Mouse (Mus musculus) limb, embryonic 14.5 days (tissue): ENCODE measurements at regions not wholly inside any gene's neighbourhood (a gene's known extent, or its start where the extent isn't known, plus 50 kb on each side); places are given as distances from the start of the nearest gene placed in this dataset.
"Not testable (repeated sequence)": the region's sequence is repeated elsewhere in the genome, so short reads cannot be mapped to it uniquely, and the experiment has no call there.

Source experiments
- ATAC-seq: fragments of 200-750 bp; cut with Nextera tagmentation; 2 replicates; pipeline ENCODE4 v1.8.0; 2017; ENCODE audit warnings: low read depth, moderate number of reproducible peaks, moderate TSS enrichment; ENCODE audit not compliant: low FRiP score
- DNase-seq: peaks from one replicate; pipeline ENCODE4 v3.0.0-alpha.2; 2015; ENCODE audit warnings: low spot score
- H3K27ac ChIP-seq: fragments of 300-500 bp; sonication (generic); replicated peaks from 2 replicates; pipeline ENCODE4 v1.5.1; 2014; ENCODE audit warnings: low read depth, mild to moderate bottlenecking, low read length, moderate library complexity, mixed read lengths
- H3K27me3 ChIP-seq: fragments of 300-500 bp; sonication (generic); 2 replicates; pipeline ENCODE4 v1.6.1; 2014; ENCODE audit warnings: low read length, mixed read lengths; ENCODE audit not compliant: control insufficient read depth, insufficient read depth
- H3K36me3 ChIP-seq: fragments of 300-500 bp; sonication (generic); 2 replicates; pipeline ENCODE4 v1.6.1; 2014; ENCODE audit warnings: mild to moderate bottlenecking, low read length, moderate library complexity, mixed read lengths; ENCODE audit not compliant: control insufficient read depth, insufficient read depth
- H3K4me1 ChIP-seq: fragments of 300-500 bp; sonication (generic); 2 replicates; pipeline ENCODE4 v1.6.1; 2014; ENCODE audit warnings: antibody characterized with exemption, low read length, mixed read lengths; ENCODE audit not compliant: control insufficient read depth, insufficient read depth
- H3K4me2 ChIP-seq: fragments of 300-500 bp; sonication (generic); replicated peaks from 2 replicates; pipeline ENCODE4 v1.6.1; 2014; ENCODE audit warnings: low read depth, mild to moderate bottlenecking, low read length, moderate library complexity; ENCODE audit not compliant: severe bottlenecking
- H3K4me3 ChIP-seq: fragments of 300-500 bp; sonication (generic); replicated peaks from 2 replicates; pipeline ENCODE4 v1.5.1; 2014; ENCODE audit warnings: low read length
- H3K9ac ChIP-seq: fragments of 300-500 bp; sonication (generic); 2 replicates; pipeline ENCODE4 v1.6.1; 2014; ENCODE audit warnings: mild to moderate bottlenecking, low read depth, low read length, moderate library complexity; ENCODE audit not compliant: severe bottlenecking
- H3K9me3 ChIP-seq: fragments of 300-500 bp; sonication (generic); 2 replicates; pipeline ENCODE4 v1.6.1; 2016; ENCODE audit warnings: low read length; ENCODE audit not compliant: control insufficient read depth
- POLR2A ChIP-seq: fragments of 200-500 bp; IDR thresholded peaks from 2 replicates; pipeline ENCODE4 v1.8.0; 2012; ENCODE audit warnings: inconsistent platforms, mild to moderate bottlenecking, moderate library complexity, borderline replicate concordance; ENCODE audit not compliant: insufficient read depth, insufficient read length; ENCODE audit errors: extremely low read depth
- WGBS: fragments of 180-500 bp; shearing (Covaris S2); extraction: QIAGEN DNeasy Blood & Tissue Kit; methylation state at CpG from one replicate; pipeline ENCODE4 v1.1.7; 2014; 5-methylcytosine and 5-hydroxymethylcytosine counted together

DNA sequence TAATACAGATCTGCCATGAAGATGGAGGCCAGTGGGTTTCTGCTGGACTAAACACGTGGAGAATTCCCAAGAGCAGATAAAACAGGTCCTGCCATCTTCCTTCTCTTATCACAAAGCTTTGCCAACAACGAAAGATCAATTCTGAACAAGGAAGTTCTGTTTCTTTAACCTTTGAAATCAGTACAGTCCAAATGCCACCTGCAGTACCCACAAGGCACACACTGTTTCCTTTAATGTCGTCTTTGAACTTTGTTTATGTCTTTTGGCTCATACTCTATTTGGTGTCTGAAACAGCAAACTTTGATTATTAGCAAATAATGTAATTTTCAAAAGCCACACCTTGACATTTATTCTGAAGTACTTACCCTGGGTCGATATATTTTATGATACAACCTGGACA is 536.5 kb downstream of the Bckdhb start:
- Histone ChIP-seq H3K4me2 (no peak overlapping the region), H3K27ac (no peak overlapping the region), H3K27me3 (no peaks in the 10 kb centered on the region), H3K9ac (no peak overlapping the region), H3K36me3 (no peaks in the 10 kb centered on the region), H3K4me3 (no peak overlapping the region), H3K4me1 (no peaks in the 10 kb centered on the region), H3K9me3 (no peaks in the 10 kb centered on the region)
- DNase-seq (no peak), ATAC-seq (no peak)
- no peak for TF ChIP-seq POLR2A
- 76% methylated on average over 4 of the region's 4 CpGs for WGBS

DNA sequence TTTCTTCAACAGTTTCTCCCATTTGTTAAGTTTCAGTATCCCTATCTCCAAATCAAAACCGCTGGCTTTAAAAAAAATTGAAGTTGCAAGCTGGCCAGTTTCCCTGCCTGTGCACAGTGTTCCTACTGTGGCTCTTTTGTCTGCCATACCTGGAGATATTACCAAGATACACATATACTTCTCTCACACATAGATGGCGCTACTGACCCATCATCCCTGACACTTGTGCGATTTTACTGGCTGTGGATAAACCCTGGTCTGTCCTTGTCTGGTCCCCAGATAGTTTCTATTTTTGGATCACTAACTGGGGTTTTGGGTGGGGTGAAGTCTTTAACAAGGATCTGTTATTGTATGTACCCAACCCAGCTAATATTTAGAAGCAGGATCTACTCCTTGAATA is 541.8 kb downstream of the Bckdhb start:
- Histone ChIP-seq H3K27me3 (no peaks in the 10 kb centered on the region), H3K4me3 (no peak overlapping the region), H3K9me3 (no peaks in the 10 kb centered on the region), H3K4me2 (no peak overlapping the region), H3K27ac (no peak overlapping the region), H3K36me3 (no peaks in the 10 kb centered on the region), H3K9ac (no peak overlapping the region), H3K4me1 (no peaks in the 10 kb centered on the region)
- ATAC-seq, result no peak
- TF ChIP-seq POLR2A, result no peak
- 12% methylated on average over 3 of the region's 3 CpGs for WGBS
- DNase-seq, result peak; percentile 51

DNA sequence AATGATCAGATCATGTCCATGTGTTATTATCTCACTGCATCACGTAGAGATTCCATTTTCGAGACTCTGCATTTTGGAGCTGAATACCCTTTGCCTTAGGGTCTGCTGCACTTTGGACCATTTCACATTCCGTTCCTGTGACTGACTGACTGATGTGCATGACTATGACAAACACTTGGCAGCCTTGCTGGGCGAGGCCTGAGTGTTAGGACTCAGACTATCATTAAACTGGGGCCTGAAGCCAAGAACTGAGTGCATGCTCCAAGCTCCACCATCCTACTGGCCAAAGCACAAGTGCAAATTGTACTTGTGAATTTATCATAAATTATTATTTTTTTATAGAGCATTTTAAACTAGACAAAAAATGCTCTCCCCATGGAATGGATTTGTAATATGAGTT is 547.8 kb downstream of the Bckdhb start:
- DNase-seq (no peak), ATAC-seq (no peak)
- no peak overlapping the region for H3K4me3 ChIP-seq
- H3K27ac ChIP-seq, result no peak overlapping the region
- H3K27me3 ChIP-seq, result no peaks in the 10 kb centered on the region
- no peak overlapping the region for H3K4me2 ChIP-seq
- no peak overlapping the region for H3K9ac ChIP-seq
- no peaks in the 10 kb centered on the region for H3K9me3 ChIP-seq
- H3K36me3 ChIP-seq, result no peaks in the 10 kb centered on the region
- no peak for TF ChIP-seq POLR2A
- 76% methylated on average over 4 of the region's 4 CpGs for WGBS
- H3K4me1 ChIP-seq, result no peaks in the 10 kb centered on the region

DNA sequence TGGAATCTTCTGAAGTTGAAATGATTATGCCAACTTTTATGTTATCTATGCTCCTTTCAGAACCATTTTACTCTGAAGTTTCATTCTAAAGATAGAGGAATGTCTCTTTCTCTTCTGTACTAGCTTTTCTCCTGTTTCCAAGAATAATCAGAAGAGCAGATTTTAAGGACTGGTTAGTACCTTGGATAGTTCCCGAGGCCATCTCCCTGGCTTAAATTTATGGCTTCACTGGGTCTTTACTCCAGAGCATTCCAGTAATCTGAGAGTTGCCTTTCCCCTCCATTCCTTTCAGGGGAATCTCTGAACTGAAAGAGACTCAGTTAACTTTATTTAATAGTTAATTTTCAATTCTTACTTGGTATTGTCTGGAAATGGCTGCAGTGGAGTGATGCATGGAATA is 551.0 kb downstream of the Bckdhb start:
- H3K4me3 ChIP-seq, result no peak overlapping the region
- no peak overlapping the region for H3K27ac ChIP-seq
- no peaks in the 10 kb centered on the region for H3K4me1 ChIP-seq
- DNase-seq (peak; percentile 22), ATAC-seq (no peak)
- H3K9ac ChIP-seq, result no peak overlapping the region
- H3K4me2 ChIP-seq, result no peak overlapping the region
- WGBS, result 35% methylated on average over 1 of the region's 1 CpGs
- H3K27me3 ChIP-seq, result no peaks in the 10 kb centered on the region
- no peak for TF ChIP-seq POLR2A
- H3K9me3 ChIP-seq, result no peaks in the 10 kb centered on the region
- H3K36me3 ChIP-seq, result no peaks in the 10 kb centered on the region

DNA sequence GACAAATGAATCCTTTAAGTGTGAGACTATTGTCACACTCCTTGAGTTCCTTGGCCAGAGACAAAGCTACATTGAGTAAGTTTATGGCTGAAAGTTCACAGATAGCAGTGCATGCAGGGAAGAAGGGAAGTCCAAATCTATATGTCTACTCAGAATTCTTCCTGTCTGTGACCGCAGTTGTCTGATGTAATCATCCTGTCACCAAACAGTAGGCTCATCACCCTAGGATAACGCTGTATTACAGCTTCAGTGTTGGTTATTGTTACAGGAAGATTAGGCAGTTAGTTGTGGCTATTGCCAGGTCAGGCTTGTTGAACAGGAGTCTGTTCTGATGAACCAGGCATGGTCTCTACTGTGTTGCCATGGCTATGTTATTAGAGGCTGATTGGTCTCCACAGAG is 574.6 kb downstream of the Bckdhb start:
- Histone ChIP-seq H3K4me3 (no peak overlapping the region), H3K4me1 (no peaks in the 10 kb centered on the region), H3K9me3 (no peaks in the 10 kb centered on the region), H3K27me3 (no peaks in the 10 kb centered on the region), H3K9ac (no peak overlapping the region), H3K36me3 (no peaks in the 10 kb centered on the region), H3K4me2 (no peak overlapping the region), H3K27ac (no peak overlapping the region)
- 85% methylated on average over 2 of the region's 2 CpGs for WGBS
- DNase-seq (no peak), ATAC-seq (no peak)
- TF ChIP-seq POLR2A, result no peak

- H3K36me3 ChIP-seq, H3K4me3 ChIP-seq, H3K4me1 ChIP-seq, H3K4me2 ChIP-seq, DNase-seq, H3K9me3 ChIP-seq, ATAC-seq, H3K9ac ChIP-seq, H3K27me3 ChIP-seq, H3K27ac ChIP-seq: not testable (repeated sequence)
Measured at GRCm38 (mm10) chr9:84502981-84503380, 578.0 kb downstream of the Bckdhb start.
